Mouse (Mus musculus) CD4-positive helper T cell, adult 2 months (primary cell): Measurements from ENCODE around the gene Cox7a1.
A peak's percentile ranks its signal among the peaks of the same experiment; 100 is the strongest.

Source experiments
- DNase-seq: peaks from one replicate; pipeline ENCODE4 v3.0.0-alpha.2; 2012; ENCODE audit warnings: low read depth, missing footprints, low spot score

The Cox7a1 gene

GRCm38 (mm10) chr7:30220008-30220356, 36.0 kb downstream of the Cox7a1 start:
- DNase-seq = no peak

GRCm38 (mm10) chr7:30221433-30221832, 37.5 kb downstream of the Cox7a1 start:
- DNase-seq = no peak

- no peak for DNase-seq
Measured at GRCm38 (mm10) chr7:30222205-30222604, 38.3 kb downstream of the Cox7a1 start.

DNA sequence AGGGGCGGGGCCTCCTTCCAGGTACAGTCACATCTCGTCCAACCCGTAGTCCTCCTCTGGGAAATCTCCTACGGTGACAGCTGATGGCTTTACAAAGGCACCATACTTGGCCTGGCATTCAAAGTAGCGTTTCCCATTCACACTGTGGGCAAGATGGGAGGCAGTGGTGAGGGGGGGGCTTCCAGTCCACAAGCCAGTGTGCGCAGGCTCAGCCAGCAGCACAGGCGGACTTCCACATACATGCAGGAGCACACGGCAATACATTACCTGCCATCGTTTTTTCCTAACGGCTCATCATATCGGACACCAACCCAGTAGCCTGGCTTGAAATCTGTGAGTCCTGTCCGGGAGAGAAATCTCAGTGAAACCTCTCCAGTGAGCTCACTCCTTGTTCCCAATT, 40.3 kb downstream of the Cox7a1 start:
- DNase-seq = no peak

GRCm38 (mm10) chr7:30231328-30231668, 47.4 kb downstream of the Cox7a1 start:
- DNase-seq = no peak

GRCm38 (mm10) chr7:30231669-30232454, 47.9 kb downstream of the Cox7a1 start, which contains the start of the genes Polr2i and Tbcb:
Gene Polr2i, plus strand, starts transcription at chr7:30231948.
Gene Tbcb, minus strand, starts transcription at chr7:30232272.
- DNase-seq = peak; percentile 97

DNA sequence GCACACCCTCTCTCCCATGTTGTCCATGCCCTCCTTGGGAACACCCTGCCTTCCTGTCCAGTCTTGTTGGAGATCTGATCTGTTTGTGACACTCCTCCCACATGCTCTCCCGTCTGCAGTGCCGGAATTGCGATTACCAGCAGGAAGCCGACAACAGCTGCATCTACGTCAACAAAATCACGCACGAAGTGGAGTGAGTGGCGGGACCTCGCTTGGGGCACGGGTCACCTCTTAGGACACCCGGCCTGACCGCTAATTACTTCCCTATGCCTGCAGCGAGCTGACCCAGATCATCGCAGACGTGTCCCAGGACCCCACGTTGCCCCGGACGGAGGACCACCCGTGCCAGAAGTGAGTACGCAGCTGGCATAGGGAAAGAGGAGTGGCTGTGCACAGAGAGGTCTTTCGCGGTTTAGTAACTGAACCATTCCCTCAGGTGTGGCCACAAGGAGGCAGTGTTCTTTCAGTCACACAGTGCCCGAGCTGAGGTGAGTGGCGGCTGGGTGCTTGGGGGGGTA, 48.7 kb downstream of the Cox7a1 start:
- peak; percentile 68 for DNase-seq

- no peak for DNase-seq
Measured at GRCm38 (mm10) chr7:30233387-30233786, 49.4 kb downstream of the Cox7a1 start.

- DNase-seq = no peak
Measured at GRCm38 (mm10) chr7:30234276-30234858, 50.4 kb downstream of the Cox7a1 start.

GRCm38 (mm10) chr7:30235091-30235490, 51.1 kb downstream of the Cox7a1 start:
- no peak for DNase-seq

DNA sequence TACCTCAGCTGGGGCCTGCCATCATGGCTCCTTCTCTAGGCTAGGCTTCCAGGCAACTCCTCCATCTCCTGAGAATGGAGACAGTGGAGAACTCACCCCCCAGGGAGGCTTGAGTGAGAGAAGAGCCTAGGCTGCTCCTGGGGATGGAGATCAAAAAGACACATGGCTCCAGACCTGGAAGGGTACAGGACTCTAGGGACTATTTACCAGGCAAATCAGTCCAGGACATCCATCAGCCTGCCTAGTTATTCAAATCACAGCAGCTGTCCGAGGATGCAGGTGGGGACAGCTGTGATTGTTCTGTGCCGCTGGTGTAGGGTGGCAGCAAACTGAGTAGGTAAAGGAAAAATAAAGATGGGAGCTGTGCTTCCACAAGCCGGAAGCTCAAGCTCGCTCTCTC, 51.7 kb downstream of the Cox7a1 start, which contains the start of gene Ovol3:
Gene Ovol3, minus strand, starts transcription at position 101 of the 400 bp plus-strand sequence.
- DNase-seq = no peak
